Mouse (Mus musculus): ENCODE data around the gene Pou2f3. TPM values are rescaled to one million over a fixed set of nuclear protein-coding genes. Genes with fewer than 3 reads are reported as not detected.

The Pou2f3 gene
- total and polyA plus RNA-seq, 2 experiments from 2014 or later = 0.16 TPM; not detected in 1

DNA sequence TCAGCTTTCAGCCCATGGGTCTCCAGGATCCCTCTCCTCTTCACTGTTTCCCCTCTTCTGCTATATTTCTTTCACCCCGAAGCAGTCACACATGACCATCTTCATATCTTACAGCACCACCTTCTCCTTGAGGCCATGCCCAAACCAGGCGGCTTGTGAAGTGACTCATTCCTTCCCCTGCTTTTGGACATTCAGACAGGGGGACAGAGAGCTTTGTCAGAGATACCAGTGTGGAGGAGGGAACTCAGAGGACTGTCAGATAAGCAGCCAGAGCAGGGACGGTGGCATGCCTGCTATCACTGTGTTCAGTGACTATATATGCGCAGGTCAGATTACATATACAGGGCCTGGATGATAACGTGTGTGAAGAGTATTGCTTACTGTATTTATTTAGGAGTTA, 24.3 kb upstream of the Pou2f3 start:
- Histone ChIP-seq H3K36me3 (ENCODE audit: insufficient read depth, low read length) (no peaks in the 10 kb centered on the region), H3K4me3 (ENCODE audit: low read depth, low read length) (no peak overlapping the region), H3K9me3 (ENCODE audit: low read length) (no peaks in the 10 kb centered on the region), H3K4me1 (ENCODE audit: insufficient read depth, low read length) (no peaks in the 10 kb centered on the region), H3K9ac (replicated peaks; ENCODE audit: low read length, poor library complexity, severe bottlenecking) (no peak overlapping the region), H3K27me3 (ENCODE audit: insufficient read depth, low read length) (peaks cover 21% of the 10 kb centered on the region), H3K4me2 (ENCODE audit: low read depth, low read length, poor library complexity, severe bottlenecking) (no peak overlapping the region), H3K27ac (ENCODE audit: low read depth, low read length) (no peak overlapping the region)
- TF ChIP-seq CTCF (IDR thresholded peaks at IDR 0.05) = no peak
- DNase-seq (ENCODE audit: low spot score) (no peak), ATAC-seq (ENCODE audit: low FRiP score) (no peak)
- 90% methylated on average over 5 of the region's 5 CpGs for WGBS

DNA sequence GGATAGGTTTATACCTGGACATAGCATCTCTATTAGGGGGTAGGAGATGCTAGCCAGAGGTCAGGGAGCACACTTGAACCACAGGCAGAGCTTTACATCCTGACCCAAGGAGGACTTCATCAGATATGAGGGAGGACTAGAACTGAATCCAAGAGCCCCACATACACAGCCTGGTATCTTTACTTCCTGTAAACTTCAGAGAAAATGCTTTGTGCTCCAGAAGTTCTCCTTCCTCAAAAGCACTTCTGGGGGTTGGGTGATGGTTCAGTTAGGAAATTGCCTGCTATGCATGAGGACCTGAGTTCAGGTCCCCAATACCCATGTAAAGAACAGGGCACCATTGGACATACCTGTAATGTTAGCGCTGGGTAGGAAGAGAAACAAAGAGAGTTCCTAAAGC, 23.3 kb upstream of the Pou2f3 start:
- 100% methylated on average over 1 of the region's 1 CpGs for WGBS

DNA sequence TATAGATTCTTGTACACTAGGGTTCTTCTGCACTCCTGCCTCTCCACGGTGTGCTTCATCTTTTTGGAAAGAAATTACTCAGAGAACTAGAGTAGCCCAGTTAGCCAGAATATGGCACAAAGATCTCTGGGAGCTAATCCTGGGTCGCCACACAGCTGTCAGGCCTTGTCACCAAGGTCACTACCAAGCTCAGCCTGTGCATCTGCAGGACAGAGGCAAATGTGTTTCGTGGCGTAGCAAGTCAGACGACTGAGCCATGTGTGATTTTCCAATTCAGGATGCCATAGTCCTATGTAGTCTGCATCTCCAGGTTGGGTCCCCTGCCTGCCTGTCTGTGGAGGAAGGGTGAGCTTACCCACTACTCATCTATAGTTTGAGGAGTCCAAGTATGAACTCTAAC, 22.9 kb upstream of the Pou2f3 start:
- TF ChIP-seq CTCF (IDR thresholded peaks at IDR 0.05) = no peak
- Histone ChIP-seq H3K4me2 (ENCODE audit: low read depth, low read length, poor library complexity, severe bottlenecking) (no peak overlapping the region), H3K4me3 (ENCODE audit: low read depth, low read length) (no peak overlapping the region), H3K27me3 (ENCODE audit: insufficient read depth, low read length) (peaks cover 7% of the 10 kb centered on the region; the same call in 1 of the 2 replicates), H3K27ac (ENCODE audit: low read depth, low read length) (no peak overlapping the region), H3K36me3 (ENCODE audit: insufficient read depth, low read length) (no peaks in the 10 kb centered on the region), H3K9ac (replicated peaks; ENCODE audit: low read length, poor library complexity, severe bottlenecking) (no peak overlapping the region), H3K9me3 (ENCODE audit: low read length) (no peaks in the 10 kb centered on the region), H3K4me1 (ENCODE audit: insufficient read depth, low read length) (no peaks in the 10 kb centered on the region)
- ATAC-seq (ENCODE audit: low FRiP score) (no peak), DNase-seq (ENCODE audit: low spot score) (no peak)
- 70% methylated on average over 5 of the region's 5 CpGs for WGBS

More for the DNA sequence above, 23.3 kb upstream of the Pou2f3 start:
- peaks cover 11% of the 10 kb centered on the region for H3K27me3 ChIP-seq (ENCODE audit: insufficient read depth, low read length)
- no peak for TF ChIP-seq CTCF (IDR thresholded peaks at IDR 0.05)
- no peak for DNase-seq (ENCODE audit: low spot score)
- H3K4me3 ChIP-seq (ENCODE audit: low read depth, low read length) = no peak overlapping the region
- H3K9me3 ChIP-seq (ENCODE audit: low read length) = no peaks in the 10 kb centered on the region
- no peaks in the 10 kb centered on the region for H3K36me3 ChIP-seq (ENCODE audit: insufficient read depth, low read length)
- ATAC-seq (ENCODE audit: low FRiP score) = no peak
- H3K9ac ChIP-seq (replicated peaks; ENCODE audit: low read length, poor library complexity, severe bottlenecking) = no peak overlapping the region
- no peak overlapping the region for H3K27ac ChIP-seq (ENCODE audit: low read depth, low read length)
- no peak overlapping the region for H3K4me2 ChIP-seq (ENCODE audit: low read depth, low read length, poor library complexity, severe bottlenecking)
- H3K4me1 ChIP-seq (ENCODE audit: insufficient read depth, low read length) = no peaks in the 10 kb centered on the region

DNA sequence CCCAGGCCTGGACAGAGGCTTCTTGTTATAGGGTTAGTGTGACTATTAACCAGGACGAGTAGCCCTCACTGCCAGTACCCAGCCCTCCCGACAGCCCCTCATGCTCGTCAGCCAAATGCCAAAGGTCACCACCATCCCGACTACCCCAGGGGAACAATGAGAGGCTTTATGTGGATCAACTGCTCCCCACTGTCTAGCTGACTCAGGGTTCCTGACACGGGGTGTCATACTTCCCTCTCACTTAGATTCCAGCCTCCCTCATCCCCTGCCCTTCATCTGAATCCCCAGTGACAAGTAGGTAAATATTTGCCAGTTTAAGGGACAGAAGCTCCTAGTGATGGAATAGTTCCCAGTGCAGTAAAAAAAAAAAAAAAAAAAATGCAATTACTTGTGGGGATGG, 22.1 kb upstream of the Pou2f3 start:
- Histone ChIP-seq H3K9ac (replicated peaks; ENCODE audit: low read length, poor library complexity, severe bottlenecking) (no peak overlapping the region), H3K4me2 (ENCODE audit: low read depth, low read length, poor library complexity, severe bottlenecking) (no peak overlapping the region), H3K27me3 (ENCODE audit: insufficient read depth, low read length) (peaks cover under 1% of the 10 kb centered on the region; the same call in 1 of the 2 replicates), H3K4me3 (ENCODE audit: low read depth, low read length) (no peak overlapping the region), H3K9me3 (ENCODE audit: low read length) (no peaks in the 10 kb centered on the region), H3K36me3 (ENCODE audit: insufficient read depth, low read length) (no peaks in the 10 kb centered on the region), H3K4me1 (ENCODE audit: insufficient read depth, low read length) (no peaks in the 10 kb centered on the region), H3K27ac (ENCODE audit: low read depth, low read length) (no peak overlapping the region)
- 18% methylated on average over 5 of the region's 5 CpGs for WGBS
- ATAC-seq (ENCODE audit: low FRiP score) (no peak), DNase-seq (ENCODE audit: low spot score) (no peak)
- no peak for TF ChIP-seq CTCF (IDR thresholded peaks at IDR 0.05)

DNA sequence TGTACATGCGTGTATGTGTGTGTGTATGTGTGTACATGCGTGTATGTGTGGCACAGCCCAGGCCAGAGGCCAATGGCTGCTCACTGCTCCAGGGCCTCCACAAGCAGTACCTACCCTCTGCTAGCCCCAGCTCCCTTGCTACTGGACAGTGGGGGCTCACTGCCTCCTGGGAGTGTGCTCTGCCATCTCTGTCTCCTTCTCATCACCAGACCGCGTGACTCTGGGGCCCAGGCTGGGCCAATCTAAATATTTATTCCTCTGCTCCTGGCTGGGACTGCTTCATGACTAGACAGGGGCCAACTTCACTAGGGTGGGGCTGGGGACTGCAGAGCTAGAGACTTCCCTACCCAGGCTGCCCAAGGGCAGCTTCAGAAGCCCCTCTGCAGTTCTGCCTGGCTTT, 21.6 kb upstream of the Pou2f3 start:
- WGBS = 81% methylated on average over 4 of the region's 4 CpGs
- Histone ChIP-seq H3K9me3 (ENCODE audit: low read length) (no peaks in the 10 kb centered on the region), H3K4me3 (ENCODE audit: low read depth, low read length) (no peak overlapping the region), H3K27me3 (ENCODE audit: insufficient read depth, low read length) (no peaks in the 10 kb centered on the region), H3K9ac (replicated peaks; ENCODE audit: low read length, poor library complexity, severe bottlenecking) (no peak overlapping the region), H3K27ac (ENCODE audit: low read depth, low read length) (no peak overlapping the region), H3K4me1 (ENCODE audit: insufficient read depth, low read length) (no peaks in the 10 kb centered on the region), H3K36me3 (ENCODE audit: insufficient read depth, low read length) (no peaks in the 10 kb centered on the region), H3K4me2 (ENCODE audit: low read depth, low read length, poor library complexity, severe bottlenecking) (no peak overlapping the region)
- ATAC-seq (ENCODE audit: low FRiP score) (no peak), DNase-seq (ENCODE audit: low spot score) (no peak)
- TF ChIP-seq CTCF (IDR thresholded peaks at IDR 0.05) = no peak

DNA sequence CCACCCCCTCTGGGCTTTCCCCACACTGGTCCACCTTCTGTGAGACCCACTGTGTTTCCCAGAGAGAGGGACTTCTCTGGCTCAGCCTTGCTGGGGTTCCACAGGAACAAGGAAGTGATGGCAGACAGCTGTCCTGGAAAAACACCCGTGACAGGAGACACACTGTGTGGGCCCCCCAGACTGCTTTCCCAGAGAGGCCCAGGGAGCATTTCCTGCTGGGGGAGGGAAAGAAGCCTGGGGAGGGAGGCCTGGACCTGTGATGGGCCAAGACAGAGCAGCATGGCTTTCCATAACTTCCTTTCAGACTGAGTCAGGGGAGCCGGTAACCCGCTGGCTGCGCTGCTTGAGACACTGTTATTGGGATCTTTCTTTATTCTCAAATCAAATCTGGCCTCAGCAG, 20.7 kb upstream of the Pou2f3 start:
- no peak for TF ChIP-seq CTCF (IDR thresholded peaks at IDR 0.05)
- Histone ChIP-seq H3K27me3 (ENCODE audit: insufficient read depth, low read length) (no peaks in the 10 kb centered on the region), H3K4me3 (ENCODE audit: low read depth, low read length) (no peak overlapping the region), H3K9ac (replicated peaks; ENCODE audit: low read length, poor library complexity, severe bottlenecking) (no peak overlapping the region), H3K4me1 (ENCODE audit: insufficient read depth, low read length) (no peaks in the 10 kb centered on the region), H3K27ac (ENCODE audit: low read depth, low read length) (no peak overlapping the region), H3K36me3 (ENCODE audit: insufficient read depth, low read length) (no peaks in the 10 kb centered on the region), H3K4me2 (ENCODE audit: low read depth, low read length, poor library complexity, severe bottlenecking) (no peak overlapping the region), H3K9me3 (ENCODE audit: low read length) (no peaks in the 10 kb centered on the region)
- no peak for DNase-seq (ENCODE audit: low spot score)
- ATAC-seq (ENCODE audit: low FRiP score) = no peak
- WGBS = 74% methylated on average over 4 of the region's 4 CpGs
